Mouse (Mus musculus) adrenal gland, postnatal 4 days (tissue): ENCODE data around the gene Slc7a7. TPM values are rescaled to one million over a fixed set of nuclear protein-coding genes. Genes with fewer than 3 reads are reported as not detected.
"Not testable (repeated sequence)": the region's sequence is repeated elsewhere in the genome, so short reads cannot be mapped to it uniquely, and the experiment has no call there.

ENCODE experiments used
- DNase-seq, 2 experiments: peaks; one replicate each; pipeline ENCODE4 v3.0.0; 2021 to 2022; ENCODE audit warnings: low spot score in 2 of 2, mixed read lengths in 2 of 2
- total RNA-seq, 2 experiments: library from RNA; stranded (reverse); gene quantifications; 2 replicates each; pipeline ENCODE4 v1.2.3; 2021

Slc7a7 gene
- total RNA-seq, 2 experiments from 2014 or later, result 8.0 to 18.2 TPM

DNA sequence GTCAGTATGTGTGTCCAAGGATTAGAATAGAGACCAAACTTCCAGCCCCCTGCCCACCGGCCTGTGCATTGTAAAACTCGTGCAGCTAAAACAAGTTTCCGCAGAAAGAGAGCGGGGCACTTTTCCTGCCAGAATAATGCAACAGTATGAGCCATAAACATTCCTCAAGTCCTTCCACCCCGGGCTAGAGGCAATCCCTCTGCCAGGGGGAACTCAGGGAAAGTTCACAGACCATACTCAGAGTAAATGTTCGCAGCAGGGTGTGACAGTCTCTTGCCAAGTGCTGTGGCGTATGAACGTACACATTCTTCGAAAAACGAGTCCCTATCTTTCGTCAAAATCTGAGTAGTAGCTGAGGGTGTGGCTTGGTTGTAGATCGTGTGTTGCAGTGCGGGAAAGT is 38.0 kb downstream of the Slc7a7 start:
- DNase-seq, result no peak

DNA sequence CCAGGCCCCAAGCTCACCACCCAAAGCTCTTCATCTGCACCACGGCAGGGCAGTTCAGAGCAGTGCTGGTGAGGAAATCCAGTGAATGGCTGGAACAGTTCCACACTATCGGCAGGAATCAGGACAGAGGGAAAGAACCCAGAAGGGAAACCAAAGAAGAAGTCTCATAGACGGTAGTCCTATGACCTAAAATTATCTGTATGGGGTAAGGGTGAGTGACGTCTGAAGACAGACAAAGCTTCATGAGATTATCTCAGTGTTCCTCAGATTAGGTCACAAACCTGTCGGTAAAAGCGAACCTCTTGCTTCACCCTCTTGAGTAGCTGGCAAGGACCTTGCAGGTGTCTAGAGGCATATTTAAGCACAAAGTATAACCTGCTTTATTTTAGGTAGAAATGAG is 40.4 kb downstream of the Slc7a7 start:
- no peak for DNase-seq

DNA sequence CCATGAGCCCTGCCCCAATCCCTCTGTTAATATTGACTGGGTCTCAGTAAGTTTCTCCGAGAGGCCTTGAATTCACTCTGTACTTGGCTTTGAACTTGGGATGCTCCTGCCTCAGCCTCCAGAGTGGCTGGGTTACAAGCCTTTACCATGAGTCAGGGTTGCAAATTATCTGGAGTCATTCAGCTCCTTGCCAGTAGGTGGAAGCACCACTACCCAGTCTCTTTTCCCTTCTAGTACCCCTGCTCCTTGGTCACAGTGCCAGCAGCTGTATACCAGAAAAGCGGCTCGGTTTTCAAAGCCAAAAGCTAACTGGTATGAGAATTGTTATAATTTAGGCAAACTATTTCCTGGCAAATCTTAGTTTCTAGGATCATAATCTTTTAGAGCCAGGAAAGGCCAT is 41.7 kb downstream of the Slc7a7 start:
- DNase-seq, result no peak

DNA sequence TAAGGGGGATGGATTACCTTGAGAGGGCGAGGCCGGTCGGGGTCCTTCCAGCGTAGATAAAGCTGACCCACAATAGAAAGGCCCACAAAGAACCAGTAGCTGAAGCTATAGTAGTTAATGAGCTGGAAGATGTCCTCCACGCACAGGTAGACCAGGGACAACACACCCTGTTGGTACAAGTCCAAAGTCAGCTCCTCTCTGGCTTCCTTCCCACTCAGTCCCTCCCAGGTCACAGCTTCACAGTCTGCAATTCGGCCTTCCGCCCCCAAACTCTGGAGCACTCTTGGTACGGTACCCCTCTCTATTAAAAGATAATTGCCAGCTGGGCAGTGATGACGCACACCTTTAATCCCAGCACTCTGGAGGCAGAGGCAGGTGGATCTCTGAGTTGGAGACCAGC is 44.7 kb downstream of the Slc7a7 start:
- DNase-seq, result no peak

GRCm38 (mm10) chr14:54371460-54371859 is 46.1 kb downstream of the Slc7a7 start:
- no peak for DNase-seq

DNA sequence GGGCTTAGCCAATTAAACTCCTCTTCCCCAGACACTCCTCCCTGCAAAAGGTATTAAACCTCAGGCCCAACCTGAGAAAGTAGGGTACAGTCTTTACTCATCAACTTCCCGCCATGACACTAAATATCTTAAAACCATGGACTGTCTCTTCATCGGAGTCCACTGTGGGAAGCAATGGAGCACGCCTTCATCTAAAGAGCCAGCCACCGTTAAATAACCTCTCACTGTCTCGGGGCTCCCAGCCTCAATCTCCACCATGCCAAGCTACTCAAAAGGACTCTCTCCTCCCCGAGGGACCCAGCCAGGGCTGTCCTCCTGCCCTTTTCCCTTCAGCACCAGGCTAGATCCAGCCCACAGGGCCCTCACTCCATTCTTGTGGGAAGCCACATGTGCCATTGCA is 47.0 kb downstream of the Slc7a7 start:
- no peak for DNase-seq

DNA sequence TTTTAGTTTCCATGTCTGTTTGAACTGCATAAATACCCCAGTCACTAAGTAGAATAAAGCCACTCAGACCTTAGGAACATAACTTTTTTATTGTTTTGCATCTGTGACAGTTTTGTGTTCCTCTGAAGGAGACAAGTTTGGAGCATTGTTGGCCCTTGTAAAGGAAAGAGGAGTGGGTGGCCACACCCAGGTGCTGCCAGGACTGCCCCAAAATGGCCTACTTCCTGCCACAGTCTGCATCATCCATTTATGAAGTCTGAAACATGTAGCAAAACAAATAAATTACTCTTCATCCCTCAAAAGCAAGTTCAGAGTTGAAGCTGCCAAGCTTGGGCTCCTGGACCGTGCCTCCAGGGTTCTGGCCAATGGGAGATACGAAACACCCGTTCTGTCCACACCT is 48.2 kb downstream of the Slc7a7 start:
- no peak for DNase-seq

DNA sequence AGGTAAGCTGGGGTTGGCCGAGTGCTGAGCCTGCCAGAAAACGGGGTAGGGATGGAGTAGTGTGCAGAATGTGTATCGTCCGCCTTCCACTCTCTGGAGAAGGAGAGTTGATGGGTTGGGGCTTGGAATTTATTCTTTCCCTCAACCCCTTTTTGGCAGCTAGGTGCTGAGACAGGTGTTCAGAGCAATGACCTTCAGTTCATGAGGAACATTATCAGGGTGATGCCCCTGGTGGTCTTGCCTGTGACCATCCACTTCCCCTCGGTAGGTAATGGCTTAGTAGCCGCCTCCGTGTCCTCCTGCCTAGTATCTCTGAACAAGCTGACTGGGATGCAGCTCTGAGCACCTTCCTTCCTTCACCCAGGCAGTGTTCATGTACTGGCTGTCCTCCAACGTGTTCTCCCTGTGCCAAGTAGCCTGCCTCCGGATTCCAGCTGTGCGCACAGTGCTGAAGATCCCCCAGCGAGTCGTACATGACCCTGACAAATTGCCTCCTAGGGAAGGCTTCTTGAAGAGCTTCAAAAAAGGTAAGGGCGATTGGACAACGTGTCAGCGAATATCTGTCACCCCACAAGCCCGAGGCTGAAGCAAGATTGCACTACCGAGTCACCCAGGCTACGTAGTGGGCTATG is 50.0 kb downstream of the Slc7a7 start:
- DNase-seq, result no peak

DNA sequence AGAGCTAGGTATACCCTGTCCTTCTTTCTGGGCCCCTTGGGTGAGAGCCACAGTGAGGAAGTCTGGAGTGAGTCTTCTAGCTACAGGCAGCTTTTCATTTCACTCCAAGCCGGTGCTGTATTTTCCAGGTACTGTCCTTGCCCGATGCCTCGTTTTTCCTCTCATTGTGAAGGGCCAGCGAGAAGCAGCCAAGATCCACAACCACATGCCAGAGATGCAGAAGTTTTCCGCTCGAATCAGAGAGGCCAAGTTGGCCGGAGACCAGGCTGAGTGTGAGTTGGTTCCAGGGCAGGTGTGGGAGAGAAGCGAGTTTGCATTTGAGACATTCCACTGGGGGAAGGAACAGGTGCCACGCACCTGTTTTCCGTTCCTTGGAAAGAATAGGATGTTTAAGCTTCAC is 51.0 kb downstream of the Slc7a7 start:
- no peak for DNase-seq

DNA sequence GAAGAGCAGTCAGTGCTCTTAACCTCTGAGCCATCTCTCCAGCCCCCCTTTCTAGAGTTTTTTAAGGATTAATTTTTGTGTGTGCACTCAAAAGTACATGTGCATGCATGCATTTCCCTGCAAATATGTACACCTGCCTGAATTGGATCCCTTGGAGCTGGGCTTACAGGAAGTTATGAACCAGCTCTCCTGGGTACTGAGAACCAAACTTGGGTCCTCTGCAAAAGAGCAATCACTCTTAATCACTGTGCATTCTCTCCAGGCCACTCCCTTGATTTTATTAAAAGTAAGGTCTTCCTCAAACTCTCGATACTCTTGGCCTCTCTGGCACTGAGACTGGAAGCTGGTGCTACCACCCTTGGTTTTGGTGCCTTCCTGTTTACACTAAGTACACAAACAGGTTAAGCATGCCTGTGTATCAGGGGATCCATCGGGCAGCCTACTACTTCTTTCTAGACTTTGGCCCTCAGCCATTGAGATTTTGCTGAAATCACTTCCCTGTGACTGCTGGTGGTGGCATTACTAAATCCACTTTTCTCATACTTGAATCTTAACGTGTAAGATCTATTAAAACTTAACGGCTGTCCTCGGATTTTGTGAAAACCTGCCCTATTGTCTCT is 52.4 kb downstream of the Slc7a7 start:
- no peak for DNase-seq

GRCm38 (mm10) chr14:54363156-54363555 is 54.4 kb downstream of the Slc7a7 start:
- DNase-seq, result no peak

GRCm38 (mm10) chr14:54360577-54361340 is 56.8 kb downstream of the Slc7a7 start, which contains the start of gene Oxa1l:
TSS of gene Oxa1l (plus strand) at chr14:54360834.
- peak; percentile 90 to 94 for DNase-seq

GRCm38 (mm10) chr14:54354406-54354805 is 63.2 kb downstream of the Slc7a7 start:
- DNase-seq, result no peak

DNA sequence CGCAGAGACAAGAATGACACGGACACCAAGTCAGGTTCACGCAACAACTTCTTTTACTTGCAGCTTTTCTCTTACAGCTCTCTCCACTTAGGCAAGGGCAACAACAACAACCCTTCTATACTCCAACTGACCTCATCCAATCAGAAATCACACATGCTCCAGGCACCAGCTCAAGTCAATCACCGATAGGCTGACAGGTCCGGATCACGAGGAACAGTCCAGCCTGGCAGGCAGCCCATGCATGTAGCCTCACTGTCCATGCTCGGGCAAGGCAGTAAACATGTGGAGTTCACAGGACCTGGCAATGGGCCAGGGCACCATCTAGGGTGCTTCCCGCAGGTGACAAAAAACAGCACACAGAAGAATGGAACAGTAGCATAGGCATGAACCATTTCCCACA is 65.3 kb downstream of the Slc7a7 start:
- DNase-seq, result no peak

GRCm38 (mm10) chr14:54350773-54351541 is 66.6 kb downstream of the Slc7a7 start:
- not testable (repeated sequence) for DNase-seq

GRCm38 (mm10) chr14:54341807-54342206 is 75.8 kb downstream of the Slc7a7 start:
- DNase-seq, result not testable (repeated sequence)

GRCm38 (mm10) chr14:54340836-54341235 is 76.7 kb downstream of the Slc7a7 start:
- DNase-seq, result no peak

GRCm38 (mm10) chr14:54333452-54334189 is 84.0 kb downstream of the Slc7a7 start:
- DNase-seq, result peak in 1 of 2 experiments; percentile 28

DNA sequence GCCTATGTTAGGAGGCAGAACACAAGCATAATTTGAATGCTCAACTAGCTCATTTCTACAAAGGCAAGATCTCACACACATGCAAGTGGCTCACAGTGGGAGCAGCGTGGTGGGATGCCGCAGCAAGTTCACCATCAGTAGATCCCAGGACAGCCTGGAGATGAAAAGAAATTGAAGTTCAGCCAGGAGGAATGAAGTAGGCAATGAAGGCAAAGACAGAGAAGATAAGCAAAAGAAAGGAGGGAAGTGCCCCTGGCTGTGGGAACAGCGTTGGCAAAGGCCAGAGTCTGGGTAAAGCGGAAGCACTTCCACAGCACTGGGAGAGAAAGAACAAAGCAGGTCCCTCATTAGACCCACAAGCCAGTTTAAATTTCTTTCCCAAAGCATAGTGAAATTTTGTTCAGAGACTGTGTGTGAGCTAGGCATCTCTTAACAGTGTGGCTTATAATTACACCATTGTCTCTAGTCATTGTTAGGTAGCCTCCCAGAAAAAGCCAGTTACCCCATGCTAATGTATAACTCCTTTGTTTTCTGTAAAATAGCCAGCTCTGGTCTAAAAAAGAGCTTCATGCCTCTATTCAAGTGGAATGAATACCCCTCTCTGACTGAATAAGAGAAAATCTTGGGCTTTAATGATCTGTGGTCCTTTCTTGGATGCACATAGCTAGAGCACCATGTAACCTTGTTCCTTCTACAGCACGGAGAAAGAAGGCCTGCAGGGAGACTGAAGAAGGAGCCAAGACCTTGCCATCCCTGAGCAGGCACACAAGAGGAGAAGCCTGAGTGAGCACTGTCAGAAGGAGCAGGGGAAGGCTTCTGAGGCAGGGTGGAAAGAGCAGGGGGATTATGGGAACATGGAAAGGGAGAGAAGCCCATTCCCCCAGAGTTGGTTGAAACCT is 85.2 kb downstream of the Slc7a7 start:
- no peak for DNase-seq

GRCm38 (mm10) chr14:54331178-54331577 is 86.4 kb downstream of the Slc7a7 start:
- no peak for DNase-seq
